Mouse (Mus musculus): ENCODE measurements around the gene 2900026A02Rik. TPM values are rescaled to one million over a fixed set of nuclear protein-coding genes. Genes with fewer than 3 reads are reported as not detected.

The 2900026A02Rik gene
- polyA plus RNA-seq (2012): not detected in 2 replicates

- TF ChIP-seq GATA1 (IDR thresholded peaks at IDR 0.05; ENCODE audit: low read length): no peak
Measured at GRCm38 (mm10) chr5:113221147-113221865, at the start of gene 2900026A02Rik. Gene 2900026A02Rik, minus strand, starts transcription at chr5:113221236.

DNA sequence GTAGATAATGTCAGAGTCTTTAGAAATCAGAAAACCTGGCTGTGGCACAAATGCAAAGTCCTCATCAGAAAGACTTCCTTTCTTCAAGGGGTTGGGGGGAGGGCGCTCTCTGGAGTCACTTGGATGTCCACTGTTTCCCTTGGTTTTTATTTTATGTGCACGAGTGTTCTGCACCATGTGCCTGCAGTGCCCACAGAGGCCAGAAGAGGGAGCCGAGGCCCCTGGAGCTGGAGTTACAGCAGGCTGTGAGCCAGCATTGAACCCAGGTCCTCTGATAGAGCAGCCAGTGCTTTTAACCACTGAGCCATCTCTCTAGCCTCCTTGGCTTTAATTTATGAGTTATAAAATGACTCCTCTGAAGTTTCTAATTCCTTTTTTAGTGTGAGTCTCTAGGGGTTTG lies 49.0 kb upstream of the 2900026A02Rik start:
- TF ChIP-seq GATA1 (IDR thresholded peaks at IDR 0.05; ENCODE audit: low read length): no peak

DNA sequence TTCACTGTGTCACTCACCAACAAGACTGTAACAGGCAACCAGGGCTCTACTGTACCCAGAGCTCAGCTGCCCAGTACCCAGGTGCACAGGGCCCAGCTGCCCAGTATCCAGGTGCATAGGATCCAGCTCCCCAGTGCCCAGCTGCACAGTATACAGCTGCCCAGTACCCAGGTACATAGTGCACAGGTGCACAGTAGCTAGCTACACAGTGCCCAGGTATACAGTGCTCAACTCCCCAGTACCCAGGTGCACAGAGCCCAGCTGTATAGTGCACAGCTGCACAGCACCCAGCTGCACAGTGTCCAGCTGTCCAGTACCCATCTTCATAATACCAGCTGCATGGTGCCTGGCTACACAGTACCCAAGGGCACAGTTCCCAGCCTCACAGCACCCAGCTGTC lies 47.2 kb upstream of the 2900026A02Rik start:
- TF ChIP-seq GATA1 (IDR thresholded peaks at IDR 0.05; ENCODE audit: low read length): no peak

DNA sequence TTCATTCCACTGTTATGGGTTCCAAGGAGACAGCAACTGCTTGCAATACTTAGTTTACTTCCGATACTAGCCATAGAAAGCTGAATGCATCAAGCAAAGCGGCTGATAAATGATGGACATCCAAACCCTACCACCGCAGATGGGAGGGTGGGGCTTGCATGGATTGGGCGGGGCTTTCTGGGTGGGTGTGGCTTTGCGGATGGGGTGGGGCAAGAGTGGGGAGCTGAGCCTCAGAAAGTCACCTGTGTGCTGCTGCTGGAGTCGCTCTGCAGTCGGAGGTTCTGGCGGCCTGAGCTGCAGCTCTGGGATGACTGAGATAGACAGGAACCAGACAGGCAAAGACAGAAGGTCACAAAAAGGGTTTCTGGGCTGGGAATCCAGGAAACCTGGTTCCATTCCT lies 44.6 kb upstream of the 2900026A02Rik start:
- TF ChIP-seq GATA1 (IDR thresholded peaks at IDR 0.05; ENCODE audit: low read length): no peak

DNA sequence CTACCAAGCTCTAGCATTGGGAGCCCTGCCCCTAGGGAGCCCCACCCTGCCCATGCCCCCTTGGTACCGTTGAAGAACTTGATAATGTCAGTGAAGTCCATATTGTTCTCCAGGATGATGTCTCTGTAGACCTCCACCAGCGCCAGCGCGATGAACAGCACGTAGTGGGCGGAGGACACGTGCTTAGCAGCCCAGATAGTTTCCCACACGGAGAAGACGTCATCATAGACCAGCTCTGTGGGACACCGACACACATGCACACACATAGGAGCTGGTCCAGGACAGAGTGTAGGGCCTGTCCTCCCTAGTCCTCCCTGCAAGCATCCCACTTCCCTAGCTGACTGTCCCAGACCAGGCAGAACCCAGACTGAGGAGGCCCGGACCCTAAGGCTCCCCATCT lies 29.8 kb upstream of the 2900026A02Rik start:
- TF ChIP-seq GATA1 (IDR thresholded peaks at IDR 0.05; ENCODE audit: low read length): no peak

GRCm38 (mm10) chr5:113249263-113249930 lies 28.4 kb upstream of the 2900026A02Rik start:
- no peak for TF ChIP-seq GATA1 (IDR thresholded peaks at IDR 0.05; ENCODE audit: low read length)

DNA sequence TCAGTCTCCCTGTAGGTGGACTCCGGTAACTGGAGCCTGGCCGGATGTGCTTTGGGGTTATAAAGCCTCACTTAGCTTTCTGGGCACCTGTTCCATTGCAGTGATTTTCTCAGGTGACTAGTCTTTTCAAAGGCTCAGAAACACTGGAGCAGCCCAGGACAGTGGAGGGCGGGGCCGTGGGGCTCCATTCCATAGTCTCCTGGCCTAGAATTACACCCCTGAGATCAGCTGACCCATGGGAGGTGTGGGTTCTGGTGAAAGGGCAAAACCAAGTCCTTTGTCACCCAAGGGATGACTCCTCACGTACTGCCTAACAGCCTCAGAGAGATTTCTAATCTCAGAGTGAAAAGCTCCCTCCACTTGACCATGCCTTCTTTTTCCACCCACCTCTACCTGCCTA lies 9.2 kb upstream of the 2900026A02Rik start:
- TF ChIP-seq GATA1 (IDR thresholded peaks at IDR 0.05; ENCODE audit: low read length): no peak

DNA sequence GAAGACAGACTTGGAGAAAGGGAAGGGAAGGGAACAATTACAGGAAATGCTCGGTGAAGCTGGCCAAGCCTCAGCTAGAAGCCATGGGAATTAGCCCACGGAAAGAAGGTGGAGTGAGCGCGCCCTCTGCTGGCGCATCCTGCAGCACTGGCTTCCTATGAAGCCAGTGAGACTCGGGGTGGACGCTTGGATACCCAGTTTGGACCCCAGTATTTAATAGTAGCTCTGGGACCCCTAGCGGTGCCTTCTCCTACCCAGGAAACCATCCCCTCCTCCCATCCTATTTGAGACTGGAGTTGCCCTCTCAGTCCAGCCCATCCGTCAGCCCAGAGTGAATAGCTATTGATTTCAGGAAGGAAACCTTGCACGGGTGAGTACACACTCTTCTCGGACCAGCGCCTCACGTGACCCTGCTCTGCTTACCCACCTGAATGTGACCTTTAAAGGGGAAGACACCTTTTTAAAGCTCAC lies 5.6 kb upstream of the 2900026A02Rik start, which contains the start of gene Tmem211:
Gene Tmem211, plus strand, starts transcription at position 278 of the 471 bp plus-strand sequence.
- no peak for TF ChIP-seq GATA1 (IDR thresholded peaks at IDR 0.05; ENCODE audit: low read length)

DNA sequence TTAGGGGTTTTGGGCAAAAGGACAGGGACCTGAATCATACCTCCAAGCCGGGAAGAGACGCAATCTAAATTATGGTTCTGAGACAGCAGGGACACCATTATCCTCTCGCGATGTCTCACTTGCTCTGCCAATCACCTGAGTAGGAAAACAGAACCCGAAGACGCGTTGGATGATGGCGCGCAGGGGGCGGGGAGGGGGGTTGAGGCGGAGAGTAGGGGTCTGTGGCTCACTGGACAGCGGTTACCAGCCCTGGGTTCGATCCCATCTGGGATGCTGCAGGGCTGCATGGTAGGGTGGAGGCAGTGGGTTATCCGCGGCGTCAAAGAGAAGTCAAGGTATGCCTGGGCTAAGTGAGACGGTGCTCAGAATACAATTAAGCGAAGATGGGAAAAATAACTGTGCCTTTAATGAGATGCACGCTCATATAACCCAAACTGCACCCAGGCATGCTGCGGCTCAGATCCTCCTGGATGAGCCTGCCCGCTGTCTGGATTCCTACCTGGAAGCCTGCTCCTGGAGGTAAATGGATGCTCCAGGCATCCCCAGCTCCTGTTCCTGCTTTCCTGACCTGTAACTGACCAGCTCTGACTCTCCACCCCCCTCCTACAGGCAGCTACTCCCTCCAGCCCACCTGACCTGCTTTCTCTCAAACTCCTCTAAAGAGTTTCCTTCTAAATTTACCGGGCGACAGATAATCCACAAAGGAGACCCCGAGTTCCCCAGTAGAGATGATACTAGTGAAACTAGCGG lies 4.8 kb upstream of the 2900026A02Rik start:
- TF ChIP-seq GATA1 (IDR thresholded peaks at IDR 0.05; ENCODE audit: low read length): no peak

- no peak for TF ChIP-seq GATA1 (IDR thresholded peaks at IDR 0.05; ENCODE audit: low read length)
Measured at GRCm38 (mm10) chr5:113225271-113225670, 4.2 kb upstream of the 2900026A02Rik start.

DNA sequence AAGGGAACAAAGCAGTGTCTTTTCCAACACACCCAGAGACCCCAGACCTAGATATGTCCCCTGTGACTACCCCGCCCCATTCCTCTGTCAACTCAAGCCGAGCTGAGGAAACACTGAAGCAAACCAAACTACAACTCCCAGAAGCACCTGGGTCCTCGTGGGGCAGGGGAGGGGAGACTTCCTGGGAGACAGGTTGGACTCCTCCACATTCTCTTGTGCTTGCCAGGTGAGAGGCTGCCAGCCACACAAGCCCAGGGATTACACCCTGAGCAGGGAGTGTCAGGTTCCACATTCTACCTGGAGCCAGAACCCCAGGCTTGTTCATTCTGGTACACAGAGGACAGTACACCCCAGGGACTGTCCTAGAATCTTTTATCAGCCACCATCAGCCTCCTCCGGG lies 2.9 kb upstream of the 2900026A02Rik start:
- no peak for TF ChIP-seq GATA1 (IDR thresholded peaks at IDR 0.05; ENCODE audit: low read length)

DNA sequence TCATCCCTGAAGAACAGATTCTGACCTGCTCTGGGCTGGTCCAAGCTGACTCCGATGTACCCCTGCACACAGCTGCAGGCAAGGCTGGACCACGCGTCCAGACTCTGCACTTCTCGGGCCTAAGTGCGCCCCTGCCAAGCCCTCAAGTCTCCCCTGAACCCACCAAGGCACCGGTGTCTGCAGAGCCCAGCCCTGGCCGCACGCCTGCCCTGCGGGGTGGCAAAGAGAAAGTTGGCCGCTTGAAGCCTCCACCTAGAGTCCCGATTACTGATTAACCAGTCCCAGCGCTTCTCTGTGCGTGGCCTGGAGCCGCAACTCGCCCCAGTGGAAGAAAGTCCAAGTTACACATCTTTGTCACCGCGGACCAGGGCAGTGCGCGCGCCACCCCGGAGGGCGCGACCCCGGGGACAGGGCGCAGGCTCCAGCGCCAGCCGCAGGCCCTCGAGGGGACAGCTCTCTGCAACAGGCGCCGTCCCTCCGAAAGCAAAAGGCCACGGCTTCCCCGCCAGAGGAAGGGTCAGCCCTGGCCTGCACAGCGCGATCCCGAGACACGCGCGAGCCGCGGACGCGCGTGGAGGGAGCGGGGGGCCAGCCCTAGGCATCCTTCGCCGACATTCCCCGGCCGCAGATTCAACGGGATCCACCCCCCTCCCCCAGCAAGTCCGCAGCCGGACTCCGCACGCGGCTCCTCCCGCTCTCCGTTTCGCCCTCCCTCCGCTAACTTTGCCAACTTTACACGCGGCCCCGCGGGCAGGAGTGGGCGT lies 471 bp downstream of the 2900026A02Rik start:
- no peak for TF ChIP-seq GATA1 (IDR thresholded peaks at IDR 0.05; ENCODE audit: low read length)

DNA sequence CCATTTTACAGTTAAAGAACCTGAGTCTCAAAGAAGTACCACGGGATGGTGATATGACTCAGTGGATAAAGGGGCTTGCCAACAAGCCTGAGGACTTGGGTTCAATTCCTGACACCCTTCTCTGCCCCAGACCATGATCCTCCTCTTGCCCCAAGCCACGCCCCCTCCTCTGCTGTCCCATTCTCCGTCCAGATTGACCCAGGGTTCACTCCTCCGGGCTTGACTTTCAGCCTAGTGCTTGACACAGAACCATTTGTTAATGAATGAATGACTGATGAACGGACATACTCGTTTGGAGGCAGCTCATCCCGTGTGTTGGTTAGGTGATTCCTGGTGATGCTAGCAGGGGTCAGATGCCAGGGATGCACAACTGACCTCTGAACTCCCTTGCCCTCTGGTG lies 1.2 kb downstream of the 2900026A02Rik start:
- TF ChIP-seq GATA1 (IDR thresholded peaks at IDR 0.05; ENCODE audit: low read length): no peak

DNA sequence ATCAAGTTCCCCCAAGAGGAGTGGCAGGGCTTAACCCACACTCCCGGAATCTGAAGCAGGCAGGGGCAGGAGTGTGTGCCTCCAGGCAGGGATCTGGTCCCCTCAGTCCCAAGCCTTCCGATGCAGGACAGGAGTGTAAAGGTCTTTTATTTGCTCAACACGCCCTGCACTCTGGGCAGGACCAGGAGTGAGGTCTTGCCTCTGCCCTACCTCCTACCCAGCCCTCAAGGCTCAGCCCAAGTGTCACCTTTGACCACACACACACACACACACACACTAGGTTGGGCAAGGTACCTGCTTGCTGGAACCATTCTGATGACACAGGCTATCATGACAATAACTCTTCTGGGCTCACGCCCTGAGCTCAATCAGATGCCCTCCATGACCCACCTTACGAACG lies 1.6 kb downstream of the 2900026A02Rik start:
- no peak for TF ChIP-seq GATA1 (IDR thresholded peaks at IDR 0.05; ENCODE audit: low read length)

GRCm38 (mm10) chr5:113218617-113219235 lies 2.3 kb downstream of the 2900026A02Rik start:
- TF ChIP-seq GATA1 (IDR thresholded peaks at IDR 0.05; ENCODE audit: low read length): no peak
